Mouse (Mus musculus) thymus, postnatal 25 days (tissue): ENCODE measurements around the gene Adamtsl4.
"Not testable (repeated sequence)": the region's sequence is repeated elsewhere in the genome, so short reads cannot be mapped to it uniquely, and the experiment has no call there.

Experiments used
- DNase-seq: peaks from one replicate; pipeline ENCODE4 v3.0.0; 2022

The Adamtsl4 gene

DNA sequence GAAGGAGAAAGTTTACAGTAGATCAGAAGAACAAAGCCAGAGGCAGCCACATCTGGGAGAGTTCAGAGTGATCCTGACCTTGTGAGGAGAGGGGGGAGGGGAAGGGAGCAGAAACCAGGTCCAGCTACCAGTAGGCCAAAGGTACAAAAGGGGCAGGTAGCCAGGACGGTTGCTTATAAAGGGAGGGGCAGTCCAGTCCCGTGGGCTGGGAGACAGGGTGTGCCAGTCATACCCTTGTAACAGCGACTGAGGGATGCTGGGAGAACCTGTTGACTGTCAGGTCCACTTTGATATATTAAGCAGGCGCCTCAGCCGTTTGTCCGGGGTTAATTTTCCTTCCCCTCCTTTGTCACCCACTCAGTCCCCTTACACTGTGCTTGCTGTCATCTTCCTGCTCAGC is 12.9 kb downstream of the Adamtsl4 start:
- DNase-seq = peak; percentile 48

- peak; percentile 82 for DNase-seq
Observed at GRCm38 (mm10) chr3:95674236-95674635, 13.5 kb downstream of the Adamtsl4 start.

DNA sequence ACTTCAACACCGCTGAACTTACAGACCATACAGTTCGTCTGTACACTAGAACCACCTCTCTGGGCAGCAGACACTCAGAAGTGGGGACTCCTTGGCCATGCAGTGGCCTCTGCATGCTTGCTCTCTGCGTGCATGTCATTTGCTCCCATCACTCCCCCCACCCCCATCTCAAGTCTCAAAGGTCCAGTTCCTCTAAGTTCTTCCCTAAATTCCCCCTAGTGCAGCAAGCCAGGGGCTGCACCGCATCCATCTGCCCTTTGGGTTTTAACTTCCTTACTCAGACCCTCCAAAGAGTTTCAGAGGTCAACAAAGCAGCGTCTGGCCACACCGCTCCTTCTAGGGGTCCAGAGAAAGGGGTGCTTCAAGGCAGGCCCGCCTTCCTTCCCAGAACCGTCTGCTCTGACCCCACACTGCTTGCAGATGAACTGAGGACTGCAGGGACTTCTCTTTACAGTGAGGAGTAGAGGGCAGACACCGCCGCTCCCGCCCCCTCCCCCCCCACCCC is 14.0 kb downstream of the Adamtsl4 start:
- DNase-seq = no peak

DNA sequence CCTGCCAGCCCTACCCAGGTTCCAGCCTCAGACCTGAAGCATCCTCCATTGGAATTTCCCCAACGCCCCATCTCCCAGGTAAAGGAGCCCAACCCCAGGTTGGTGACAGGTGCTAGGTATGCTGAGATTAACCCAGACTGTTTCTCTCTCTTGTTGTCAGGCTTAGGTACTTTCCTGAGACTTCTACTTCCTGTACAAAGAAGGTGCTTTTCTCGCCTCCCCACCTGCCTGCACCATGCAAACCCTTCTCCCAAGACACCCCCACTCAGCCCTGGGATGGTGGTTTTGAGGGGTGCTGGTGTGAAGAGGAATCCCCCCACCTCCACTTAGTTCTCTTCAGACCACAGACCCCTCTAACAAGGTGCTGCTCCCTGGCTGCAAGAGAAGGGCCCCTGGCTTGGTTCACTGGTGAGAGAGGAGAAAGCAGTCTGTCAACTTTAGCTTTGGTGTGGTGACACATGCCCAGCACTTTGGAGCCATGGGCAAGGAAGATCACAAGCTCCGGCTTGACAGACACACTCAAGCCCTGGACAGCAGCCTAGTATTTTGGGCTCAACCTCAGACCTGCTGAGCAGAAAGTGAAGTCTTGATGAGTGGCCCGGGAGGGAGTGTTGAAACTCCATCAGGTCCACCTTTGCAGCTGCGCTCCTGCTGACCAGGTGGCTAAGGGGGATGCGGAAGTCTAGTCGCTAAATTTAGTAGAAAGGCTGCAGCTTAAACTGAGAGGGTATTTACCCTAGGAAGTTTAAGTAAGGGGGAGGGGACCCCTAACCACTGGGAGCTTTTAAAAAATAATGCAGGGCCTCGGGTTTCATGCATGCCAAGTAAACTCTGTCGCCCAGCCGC is 14.6 kb downstream of the Adamtsl4 start:
- DNase-seq = peak; percentile 79

- peak; percentile 76 for DNase-seq
Observed at GRCm38 (mm10) chr3:95672461-95672860, 15.3 kb downstream of the Adamtsl4 start.

DNA sequence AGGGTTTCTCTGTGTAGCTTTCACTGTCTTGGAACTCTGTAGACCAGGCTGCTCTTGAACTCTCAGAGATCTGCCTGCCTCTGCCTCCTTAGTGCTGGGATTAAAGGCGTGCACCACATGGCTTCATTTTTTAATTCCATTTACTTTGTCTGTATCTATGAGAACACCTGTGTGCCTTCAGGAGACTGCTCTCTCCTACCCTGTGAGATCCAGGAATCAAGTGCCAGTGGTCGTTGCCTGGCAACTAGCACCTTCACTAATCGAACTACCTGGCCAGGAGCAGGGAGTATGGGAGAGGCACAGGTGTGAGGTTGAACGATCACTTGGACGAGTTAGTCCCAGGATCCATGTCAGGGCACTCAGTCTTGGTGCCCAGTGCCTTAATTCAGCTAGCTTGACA is 16.5 kb downstream of the Adamtsl4 start:
- DNase-seq = no peak

DNA sequence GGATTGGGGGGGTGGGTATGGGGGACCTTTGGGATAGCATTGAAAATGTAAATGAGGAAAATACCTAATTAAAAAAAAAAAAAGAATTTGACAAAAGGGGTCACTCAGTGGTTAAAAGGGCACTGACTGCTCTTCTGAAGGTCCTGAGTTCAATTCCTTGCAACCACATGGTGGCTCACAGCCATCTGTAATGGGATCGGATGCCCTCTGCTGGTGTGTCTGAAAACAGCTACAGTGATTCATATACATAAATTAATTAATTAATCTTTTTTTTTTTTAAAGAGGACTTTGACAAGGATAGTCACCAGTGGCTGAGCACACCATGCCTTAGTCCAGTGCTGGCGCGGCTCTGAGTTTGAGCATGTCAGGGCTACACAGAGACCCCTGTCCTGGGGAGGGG is 17.3 kb downstream of the Adamtsl4 start:
- not testable (repeated sequence) for DNase-seq

DNA sequence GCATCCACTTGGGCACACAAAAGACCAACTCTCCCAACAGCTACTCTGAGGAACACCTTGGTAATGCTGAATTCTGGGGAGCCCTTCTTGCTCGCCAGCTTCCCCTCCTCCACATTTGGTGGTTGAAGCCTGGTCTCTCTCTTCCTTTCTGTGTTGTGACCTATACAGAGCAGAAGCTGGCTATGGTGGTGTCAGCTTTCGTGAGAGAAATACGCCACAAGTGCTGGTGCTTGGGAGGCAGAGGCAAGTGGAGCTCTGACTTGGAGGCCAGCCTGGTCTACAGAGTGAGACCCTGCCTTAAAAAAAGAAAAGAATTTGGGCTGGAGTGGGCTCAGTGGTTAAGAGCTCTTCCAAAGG is 18.4 kb downstream of the Adamtsl4 start:
- DNase-seq = peak; percentile 52

GRCm38 (mm10) chr3:95668589-95669308 is 19.0 kb downstream of the Adamtsl4 start:
- peak; percentile 79 for DNase-seq

DNA sequence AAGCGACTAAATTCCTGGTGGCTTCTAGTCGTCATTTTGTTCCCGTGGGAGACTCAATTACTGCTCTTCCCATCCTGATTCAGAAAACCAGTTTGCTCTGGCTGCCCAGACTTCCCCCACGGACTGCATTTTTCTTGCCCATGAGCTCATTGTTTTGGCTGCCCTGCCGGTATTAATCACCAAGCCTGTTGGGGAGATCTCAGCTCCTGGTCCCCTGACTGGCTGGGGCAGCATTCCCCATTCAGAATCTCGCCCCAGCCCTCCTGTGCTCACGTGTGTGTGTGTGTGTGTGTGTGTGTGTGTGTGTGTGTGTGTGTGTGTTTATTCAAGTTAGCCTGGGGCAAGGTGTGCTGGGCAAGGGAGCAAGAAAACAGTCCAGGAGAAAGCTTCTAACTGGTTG is 19.7 kb downstream of the Adamtsl4 start:
- no peak for DNase-seq

GRCm38 (mm10) chr3:95667521-95667920 is 20.2 kb downstream of the Adamtsl4 start:
- no peak for DNase-seq

- DNase-seq = peak; percentile 82
Observed at GRCm38 (mm10) chr3:95666124-95666844, 21.4 kb downstream of the Adamtsl4 start.

- no peak for DNase-seq
Observed at GRCm38 (mm10) chr3:95664940-95665352, 22.8 kb downstream of the Adamtsl4 start.

DNA sequence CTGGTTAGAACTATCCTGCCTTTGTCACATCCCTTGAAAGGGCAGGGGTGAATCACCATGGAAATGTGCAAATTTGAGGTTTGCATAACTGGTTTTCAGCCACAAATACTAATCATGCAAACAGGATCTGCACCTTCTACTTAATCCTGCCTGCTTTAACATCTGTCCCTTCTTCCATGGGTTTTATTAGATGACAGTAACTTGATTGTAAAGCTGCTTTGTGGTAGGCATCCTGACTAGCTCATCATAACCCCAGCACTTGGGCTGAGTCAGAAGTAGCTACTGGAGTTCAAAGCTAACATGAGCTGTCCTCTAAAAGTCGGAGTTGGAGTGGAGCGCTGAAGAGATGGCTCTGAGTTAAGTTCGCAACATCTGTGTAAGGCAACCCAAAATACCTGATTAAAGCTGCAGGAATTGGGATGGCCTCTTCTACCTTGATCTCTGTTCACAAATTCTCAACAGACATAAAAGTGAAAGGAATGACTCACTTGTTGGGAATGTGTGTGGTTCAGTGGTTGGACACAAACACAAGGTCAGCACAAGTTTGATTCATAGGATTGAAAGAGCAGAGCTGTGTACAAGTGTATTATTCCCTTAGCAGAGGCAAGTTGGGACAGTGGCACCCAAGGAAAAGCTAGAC is 23.6 kb downstream of the Adamtsl4 start:
- DNase-seq = no peak

GRCm38 (mm10) chr3:95663486-95663885 is 24.2 kb downstream of the Adamtsl4 start:
- DNase-seq = no peak

DNA sequence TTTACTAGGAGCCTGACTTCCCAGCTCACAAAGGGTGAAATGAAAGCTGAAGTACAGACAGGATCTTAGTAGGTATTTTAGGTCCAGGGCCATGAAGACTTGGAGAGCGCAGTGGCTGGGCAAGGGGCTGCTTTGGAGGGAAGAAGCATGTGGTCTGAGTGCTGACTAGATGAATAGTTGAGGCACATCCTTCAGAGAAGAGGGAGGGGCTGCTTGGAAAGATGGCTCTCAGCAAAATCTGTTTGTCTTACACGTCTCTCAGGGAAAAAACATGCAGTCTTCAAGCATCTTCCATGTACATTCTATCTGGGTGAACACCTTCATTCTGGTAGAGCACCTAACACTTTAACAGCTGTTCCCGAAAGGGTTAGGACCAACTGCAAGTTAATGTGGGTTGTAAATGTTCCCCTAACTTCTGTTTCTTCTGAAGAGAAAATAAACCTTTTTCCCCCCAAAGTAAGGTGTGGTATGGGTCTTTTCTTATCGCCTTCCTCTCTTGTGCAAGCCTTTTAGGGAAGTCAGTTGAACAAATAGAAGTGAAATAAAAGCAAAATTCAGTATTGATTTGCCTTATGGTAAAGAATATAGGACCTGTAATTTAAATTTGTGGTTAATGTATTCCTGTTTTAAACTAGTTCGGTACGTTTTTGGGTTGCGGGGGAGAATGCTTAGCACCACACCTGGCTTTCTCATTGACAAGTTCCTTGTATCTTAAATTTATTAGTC is 24.8 kb downstream of the Adamtsl4 start:
- DNase-seq = no peak

DNA sequence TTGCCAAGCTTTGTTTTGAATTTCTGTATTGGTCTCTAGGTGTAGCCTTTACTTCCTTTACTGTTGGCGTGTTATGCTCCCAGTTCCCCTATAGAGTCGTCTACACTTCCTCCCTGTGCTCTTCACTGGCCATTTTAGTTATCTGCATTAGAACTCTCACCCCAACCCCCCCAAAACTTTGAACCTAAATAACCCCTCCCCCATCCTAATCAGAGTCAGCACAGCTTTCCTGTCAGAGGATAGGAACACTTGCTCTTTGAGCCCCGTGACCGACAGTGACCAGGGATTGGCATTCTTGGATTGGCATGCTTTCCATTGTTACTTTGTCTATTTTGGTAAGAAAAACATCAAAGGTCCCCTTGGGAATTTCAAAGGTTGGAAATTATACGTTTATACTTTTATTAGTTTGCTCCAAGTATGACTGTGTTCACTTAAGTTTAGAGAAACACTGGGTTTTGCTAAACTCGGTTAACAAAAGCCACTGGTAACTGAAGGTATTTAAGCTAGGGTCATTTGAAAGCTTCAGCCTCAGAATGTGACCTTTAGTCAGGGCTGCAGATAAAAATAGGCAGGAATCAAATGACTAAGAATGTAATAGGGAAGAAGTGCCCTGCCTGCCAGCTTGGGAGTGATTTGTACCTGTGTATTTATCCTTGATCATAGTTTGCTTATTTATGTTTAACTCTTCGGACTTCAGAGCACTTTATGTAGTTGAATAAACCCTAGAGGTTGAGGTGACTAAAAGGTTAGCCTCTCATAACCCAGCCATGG is 25.6 kb downstream of the Adamtsl4 start:
- no peak for DNase-seq

DNA sequence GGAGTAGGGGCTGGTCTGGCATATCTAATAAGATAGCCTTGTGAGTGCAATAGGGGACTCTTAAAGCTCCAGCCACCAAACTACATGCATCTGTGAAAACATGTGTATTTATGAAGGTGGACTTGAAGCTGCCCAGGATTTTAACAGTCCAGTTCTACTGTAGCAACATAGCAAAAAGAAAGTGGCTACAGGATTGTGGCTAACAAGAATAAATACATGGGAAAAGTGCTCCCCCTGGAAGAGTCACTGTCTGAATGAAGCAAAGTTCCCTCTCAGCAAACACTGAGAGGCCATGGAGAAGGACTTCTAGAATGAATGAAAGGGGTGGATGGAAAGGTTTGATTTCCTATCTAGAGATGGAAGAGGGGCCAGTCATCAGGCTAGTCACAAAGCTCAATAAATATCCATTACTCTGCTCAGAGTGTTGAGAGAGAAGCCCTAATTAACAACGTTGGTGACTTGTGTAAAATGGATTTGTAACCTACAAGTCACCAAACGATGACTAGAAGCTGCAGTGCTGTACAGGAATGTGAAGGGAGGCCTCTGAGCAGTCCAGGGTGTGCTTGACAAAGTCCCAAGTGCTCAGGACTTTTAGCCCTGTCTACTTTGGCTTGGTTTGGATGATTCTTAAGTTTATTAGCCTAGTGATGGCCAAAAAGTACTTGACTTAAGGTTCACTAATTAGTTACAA is 26.8 kb downstream of the Adamtsl4 start:
- no peak for DNase-seq

- no peak for DNase-seq
Observed at GRCm38 (mm10) chr3:95659948-95660347, 27.8 kb downstream of the Adamtsl4 start.

DNA sequence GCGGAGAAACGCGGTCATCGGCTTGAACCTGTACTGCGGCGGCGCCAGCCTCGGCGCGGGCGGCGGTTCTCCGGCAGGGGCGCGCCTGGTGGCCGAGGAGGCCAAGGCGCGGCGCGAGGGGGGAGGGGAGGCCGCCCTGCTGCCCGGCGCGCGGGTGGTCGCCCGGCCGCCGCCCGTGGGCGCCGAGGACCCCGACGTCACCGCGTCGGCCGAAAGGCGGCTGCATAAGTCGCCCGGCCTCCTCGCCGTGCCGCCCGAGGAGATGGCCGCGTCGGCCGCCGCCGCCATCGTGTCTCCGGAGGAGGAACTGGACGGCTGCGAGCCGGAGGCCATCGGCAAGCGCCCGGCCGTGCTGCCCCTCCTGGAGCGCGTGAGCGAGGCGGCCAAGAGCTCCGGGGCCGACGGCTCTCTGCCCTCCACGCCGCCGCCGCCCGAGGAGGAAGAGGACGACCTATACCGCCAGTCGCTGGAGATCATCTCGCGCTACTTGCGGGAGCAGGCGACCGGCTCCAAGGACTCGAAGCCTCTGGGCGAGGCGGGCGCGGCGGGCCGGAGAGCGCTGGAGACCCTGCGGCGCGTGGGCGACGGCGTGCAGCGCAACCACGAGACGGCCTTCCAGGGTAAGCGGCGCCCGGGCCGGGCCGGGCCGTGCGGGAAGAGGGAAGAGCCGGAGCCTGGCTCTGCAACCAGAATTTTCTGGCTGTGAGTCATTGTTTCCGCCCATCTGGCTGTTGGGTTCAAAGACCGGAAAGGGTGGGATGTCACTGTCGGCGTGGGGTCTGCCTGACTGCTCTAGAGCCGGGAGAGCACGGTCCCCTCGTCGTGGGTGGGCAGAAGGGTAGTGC is 28.6 kb downstream of the Adamtsl4 start:
- peak; percentile 85 for DNase-seq
